Mouse (Mus musculus): ENCODE measurements around the gene Aak1. TPM values are rescaled to one million over a fixed set of nuclear protein-coding genes. Genes with fewer than 3 reads are reported as not detected.

Gene Aak1
- polyA plus RNA-seq (2015; fragmentation: Nextera tagmentation; extraction: Ambion mirVana), result 6.4 and 8.7 TPM in 2 replicates

DNA sequence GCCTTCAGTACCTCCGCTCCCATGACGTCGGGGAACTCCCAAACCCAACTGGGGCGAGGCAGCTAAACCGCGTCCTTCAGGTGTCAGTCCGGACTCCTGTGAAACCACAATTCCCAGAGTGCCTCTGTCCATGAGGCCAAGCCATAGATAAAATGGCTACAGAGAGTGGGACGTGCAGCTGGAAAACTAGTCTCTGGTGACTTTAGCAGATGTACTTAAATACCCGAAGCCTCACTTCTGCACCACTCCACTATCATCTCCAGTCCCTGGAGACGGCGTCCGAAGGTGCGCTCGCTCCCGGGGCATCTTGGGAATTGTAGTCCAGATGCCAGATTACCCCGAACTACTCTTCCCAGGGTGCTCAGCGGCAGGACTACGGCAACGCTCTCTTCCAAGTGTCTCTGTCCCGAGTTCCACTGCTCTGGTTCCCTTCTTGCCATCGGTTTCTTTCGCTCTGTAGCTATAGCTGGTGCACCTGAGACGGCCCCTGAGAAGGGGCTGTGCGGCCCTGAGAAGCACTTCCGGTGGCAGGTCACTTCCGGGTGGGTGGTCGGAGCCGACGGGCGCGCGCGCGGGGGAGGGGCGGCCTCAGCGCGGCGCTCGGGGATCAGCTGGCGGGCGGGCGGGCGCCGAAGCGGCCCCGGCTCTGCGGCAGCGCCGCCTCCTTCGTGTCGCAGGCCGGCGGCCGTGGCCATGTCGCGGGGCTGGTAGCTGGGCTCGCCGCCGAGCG, at the start of gene Aak1:
Gene Aak1 (plus strand): TSS at position 603 of the 730 bp plus-strand sequence.

DNA sequence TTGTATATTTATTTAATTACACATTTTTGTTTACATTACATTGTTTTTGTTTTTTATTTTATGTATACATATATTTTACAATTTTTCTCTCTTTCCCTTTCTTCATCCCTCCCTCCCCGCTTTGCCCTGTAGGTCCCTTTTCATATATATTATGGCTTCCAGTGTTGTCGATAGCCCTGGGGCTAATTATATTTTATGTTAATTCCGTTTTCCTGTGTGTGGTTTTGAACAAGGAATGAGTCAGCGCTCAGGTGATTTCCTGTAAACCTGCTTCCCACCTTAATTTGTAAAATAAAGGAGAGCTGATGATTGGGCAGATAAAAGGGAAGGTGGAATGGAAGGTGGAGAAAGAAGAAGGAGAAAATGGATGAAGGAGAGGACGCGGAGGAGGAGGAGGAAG, 159.6 kb downstream of the Aak1 start, which contains the start of gene Nfu1:
Gene Nfu1 (plus strand): TSS at position 350 of the 400 bp plus-strand sequence.

DNA sequence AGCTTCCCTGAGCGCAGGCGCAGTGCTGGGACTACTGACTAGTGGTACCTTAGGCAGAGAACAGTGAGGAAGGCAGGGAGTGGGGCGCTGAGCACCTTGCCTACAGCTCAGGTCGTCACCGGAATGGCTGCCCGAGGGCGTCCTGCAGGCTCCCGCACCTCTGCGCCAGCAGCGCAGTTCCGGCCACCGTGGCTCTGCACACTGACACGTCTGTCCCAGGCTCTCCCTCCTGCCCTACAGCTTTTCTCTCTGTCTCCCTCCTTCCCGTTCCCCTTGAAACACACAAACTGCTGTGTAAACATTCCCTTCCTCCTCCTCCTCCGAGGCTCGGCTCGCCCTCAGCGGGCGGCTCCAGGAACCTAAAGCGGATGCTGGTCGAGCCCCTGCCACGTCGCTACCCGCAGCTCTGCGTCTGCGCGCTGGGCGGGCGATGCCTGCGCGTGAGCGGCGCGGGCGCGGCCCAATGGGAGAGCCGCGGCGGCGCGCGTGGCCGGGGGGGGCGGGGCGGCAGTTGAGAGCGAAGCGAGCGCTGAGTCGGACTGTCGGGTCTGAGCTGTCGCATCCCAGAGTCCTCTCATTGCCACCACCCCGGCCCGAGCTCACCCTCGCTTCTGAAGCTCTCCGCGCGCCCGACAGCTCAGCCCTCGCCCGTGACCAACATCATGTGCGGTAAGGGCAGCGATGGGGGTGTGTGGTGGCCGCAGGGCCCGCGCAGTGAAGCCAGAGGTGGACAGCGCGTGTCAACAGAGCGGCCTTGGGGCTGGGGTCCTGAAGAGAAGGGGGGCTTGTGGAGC, 193.2 kb downstream of the Aak1 start, which contains the start of gene Gfpt1:
Gene Gfpt1 (plus strand): TSS at position 510 of the 794 bp plus-strand sequence.

Other genes with a start within 250 kb of the Aak1 start
- 0.45 and 66.0 TPM in 2 replicates for gene Asprv1, start 221.4 kb upstream of the Aak1 start, polyA plus RNA-seq (2015; fragmentation: Nextera tagmentation; extraction: Ambion mirVana)
- gene Mxd1, start 180.4 kb upstream of the Aak1 start, polyA plus RNA-seq (2015; fragmentation: Nextera tagmentation; extraction: Ambion mirVana), result 3.4 and 4.3 TPM in 2 replicates
- 133 and 140 TPM in 2 replicates for gene Snrnp27, start 165.0 kb upstream of the Aak1 start, polyA plus RNA-seq (2015; fragmentation: Nextera tagmentation; extraction: Ambion mirVana)
- gene Gmcl1, start 116.1 kb upstream of the Aak1 start, polyA plus RNA-seq (2015; fragmentation: Nextera tagmentation; extraction: Ambion mirVana), result 5.8 and 9.0 TPM in 2 replicates
- 36.0 and 41.0 TPM in 2 replicates for gene Anxa4, start 55.9 kb upstream of the Aak1 start, polyA plus RNA-seq (2015; fragmentation: Nextera tagmentation; extraction: Ambion mirVana)
- 115 and 120 TPM in 2 replicates for gene Nfu1, start 159.7 kb downstream of the Aak1 start, polyA plus RNA-seq (2015; fragmentation: Nextera tagmentation; extraction: Ambion mirVana)
- 10.5 and 11.0 TPM in 2 replicates for gene Gfpt1, start 193.3 kb downstream of the Aak1 start, polyA plus RNA-seq (2015; fragmentation: Nextera tagmentation; extraction: Ambion mirVana)